Comparison of ENCODE assay signal across 10 mouse cellular contexts in genomic region chr4:134052560-134052959, GRCm38 (mm10). TPM values are rescaled to one million over a fixed set of nuclear protein-coding genes. Genes with fewer than 3 reads are reported as not detected.
A peak's percentile ranks its signal among the peaks of the same experiment; 100 is the strongest.
DNase-seq lines count a peak whose midpoint lies in the region; ATAC-seq and TF ChIP-seq lines count a peak whose summit lies in the region.
"Had no signal": no experiment of that assay in that cellular context is flagged by ENCODE, and none has a peak within 500 bp of the region (broad histone marks: within the 10 kb centered on the region; RNA-seq: fewer than 3 reads in every experiment).

No protein-coding gene starts in this region.

- H3K4me2 ChIP-seq in kidney, postnatal 0 days (ENCODE audit: low read length) = no peak overlapping the region
- no peak overlapping the region for H3K4me2 ChIP-seq in hindbrain, embryonic 12.5 days (replicated peaks)

- no peaks in the 10 kb centered on the region for H3K36me3 ChIP-seq in kidney, postnatal 0 days (ENCODE audit: insufficient read depth, low read length)
- no peaks in the 10 kb centered on the region for H3K36me3 ChIP-seq in hindbrain, embryonic 12.5 days

- no peak overlapping the region for H3K4me3 ChIP-seq in kidney, postnatal 0 days (replicated peaks; ENCODE audit: low read depth, low read length)
- H3K4me3 ChIP-seq in hindbrain, embryonic 12.5 days = no peak overlapping the region

- DNase-seq in kidney, postnatal 0 days (ENCODE audit: low spot score) = peak; percentile 33
- DNase-seq in kidney, adult 9 months = no peak
- DNase-seq in testis, postnatal 10 days (ENCODE audit: low spot score) = peak; percentile 66
- no peak for DNase-seq in testis, postnatal 14 days (ENCODE audit: low spot score)
- DNase-seq in thymus, postnatal 36 days = peak; percentile 16 to 37
- DNase-seq in urinary bladder, postnatal 14 days (ENCODE audit: low spot score) = no peak

- no peak overlapping the region for H3K9ac ChIP-seq in kidney, postnatal 0 days (ENCODE audit: low read depth, low read length)
- H3K9ac ChIP-seq in hindbrain, embryonic 12.5 days = no peak overlapping the region

- H3K27ac ChIP-seq in kidney, postnatal 0 days = no peak overlapping the region
- H3K27ac ChIP-seq in hindbrain, embryonic 12.5 days = no peak overlapping the region

- TF ChIP-seq CTCF in kidney, postnatal 0 days (IDR thresholded peaks at IDR 0.05; ENCODE audit: low read depth) = no peak

- ATAC-seq in kidney, postnatal 0 days (replicated peaks; ENCODE audit: low FRiP score, low read depth) = no peak
- peak; percentile 40; the same call in 1 of the 2 replicates for ATAC-seq in granulocyte monocyte progenitor cell, adult 5-6 weeks (replicated peaks; ENCODE audit: poor library complexity, severe bottlenecking)
- no peak for ATAC-seq in hindbrain, embryonic 12.5 days (ENCODE audit: low FRiP score)
- ATAC-seq: Patski had no signal

- H3K27me3 ChIP-seq in kidney, postnatal 0 days (ENCODE audit: insufficient read depth, low read length) = no peaks in the 10 kb centered on the region
- no peaks in the 10 kb centered on the region; the same call in 1 of the 2 replicates for H3K27me3 ChIP-seq in hindbrain, embryonic 12.5 days
- H3K27me3 ChIP-seq: Patski had no signal

- no peaks in the 10 kb centered on the region for H3K9me3 ChIP-seq in kidney, postnatal 0 days (replicated peaks; ENCODE audit: low read length)
- no peaks in the 10 kb centered on the region for H3K9me3 ChIP-seq in hindbrain, embryonic 12.5 days (replicated peaks)

- 26% methylated on average over 8 of the region's 8 CpGs for WGBS in kidney, postnatal 0 days
- WGBS in hindbrain, embryonic 12.5 days = 35% methylated on average over 8 of the region's 8 CpGs

- no peaks in the 10 kb centered on the region for H3K4me1 ChIP-seq in kidney, postnatal 0 days (replicated peaks; ENCODE audit: insufficient read depth, low read length)
- H3K4me1 ChIP-seq in hindbrain, embryonic 12.5 days = no peaks in the 10 kb centered on the region

RNA-seq across cellular contexts. Expression of gene Zfp683, which starts 1.1 kb away (rescaled TPM):
- polyA plus RNA-seq in kidney, postnatal 0 days (2015; fragmentation: Nextera tagmentation; extraction: Ambion mirVana) = not detected in 2 replicates
- not detected in 2 replicates for total RNA-seq in granulocyte monocyte progenitor cell, adult 5-6 weeks (2014; fragmentation: Nextera tagmentation)
- not detected in 2 replicates for total RNA-seq in granulocyte monocyte progenitor cell, adult 5-6 weeks (2017)
- polyA plus RNA-seq in hindbrain, embryonic 12.5 days (2016; fragmentation: Nextera tagmentation; extraction: Ambion mirVana) = not detected in 2 replicates
- polyA plus RNA-seq: Patski; stomach, embryonic 16.5 days had no signal

RNA-seq across cellular contexts. Expression of gene Crybg2, which starts 8.1 kb away (rescaled TPM):
- 2.8 and 6.1 TPM in 2 replicates for polyA plus RNA-seq in kidney, postnatal 0 days (2015; fragmentation: Nextera tagmentation; extraction: Ambion mirVana)
- total RNA-seq in granulocyte monocyte progenitor cell, adult 5-6 weeks (2014; fragmentation: Nextera tagmentation) = 0.38 and 1.3 TPM in 2 replicates
- total RNA-seq in granulocyte monocyte progenitor cell, adult 5-6 weeks (2017) = not detected in 2 replicates
- 2.3 and 2.5 TPM in 2 replicates for polyA plus RNA-seq in hindbrain, embryonic 12.5 days (2016; fragmentation: Nextera tagmentation; extraction: Ambion mirVana)

RNA-seq across cellular contexts. Expression of gene Lin28a, which starts 33.9 kb away (rescaled TPM):
- polyA plus RNA-seq in kidney, postnatal 0 days (2015; fragmentation: Nextera tagmentation; extraction: Ambion mirVana) = 0.04 TPM in 1 of 2 replicates, not detected in the other
- total RNA-seq in granulocyte monocyte progenitor cell, adult 5-6 weeks (2014; fragmentation: Nextera tagmentation) = 2.1 and 13.9 TPM in 2 replicates
- total RNA-seq in granulocyte monocyte progenitor cell, adult 5-6 weeks (2017) = 4.0 and 10.5 TPM in 2 replicates
- polyA plus RNA-seq in hindbrain, embryonic 12.5 days (2016; fragmentation: Nextera tagmentation; extraction: Ambion mirVana) = 1.4 TPM in 2 replicates
- polyA plus RNA-seq: Patski had no signal

RNA-seq across cellular contexts. Expression of gene Cd52, which starts 42.3 kb away (rescaled TPM):
- 14.7 and 18.9 TPM in 2 replicates for polyA plus RNA-seq in kidney, postnatal 0 days (2015; fragmentation: Nextera tagmentation; extraction: Ambion mirVana)
- total RNA-seq in granulocyte monocyte progenitor cell, adult 5-6 weeks (2014; fragmentation: Nextera tagmentation) = 240 and 247 TPM in 2 replicates
- total RNA-seq in granulocyte monocyte progenitor cell, adult 5-6 weeks (2017) = 259 and 330 TPM in 2 replicates
- 4.8 and 5.0 TPM in 2 replicates for polyA plus RNA-seq in hindbrain, embryonic 12.5 days (2016; fragmentation: Nextera tagmentation; extraction: Ambion mirVana)
- polyA plus RNA-seq: Patski had no signal

RNA-seq across cellular contexts. Expression of gene Ubxn11, which starts 49.8 kb away (rescaled TPM):
- polyA plus RNA-seq in kidney, postnatal 0 days (2015; fragmentation: Nextera tagmentation; extraction: Ambion mirVana) = 7.6 and 7.8 TPM in 2 replicates
- total RNA-seq in granulocyte monocyte progenitor cell, adult 5-6 weeks (2014; fragmentation: Nextera tagmentation) = 14.4 and 30.2 TPM in 2 replicates
- 4.8 and 11.2 TPM in 2 replicates for total RNA-seq in granulocyte monocyte progenitor cell, adult 5-6 weeks (2017)
- 11.6 and 13.4 TPM in 2 replicates for polyA plus RNA-seq in hindbrain, embryonic 12.5 days (2016; fragmentation: Nextera tagmentation; extraction: Ambion mirVana)

Comparison
In these comparisons a context has a peak if more than half of its experiments do, and no peak if none do; other contexts are left out.
1. DNase-seq: peak in kidney, postnatal 0 days (single experiment), testis, postnatal 10 days (single experiment) and thymus, postnatal 36 days (2 of 2); none in kidney, adult 9 months (single experiment), testis, postnatal 14 days (single experiment) and urinary bladder, postnatal 14 days (single experiment).